Mouse (Mus musculus): ENCODE data around the gene Ptprm.

DNA sequence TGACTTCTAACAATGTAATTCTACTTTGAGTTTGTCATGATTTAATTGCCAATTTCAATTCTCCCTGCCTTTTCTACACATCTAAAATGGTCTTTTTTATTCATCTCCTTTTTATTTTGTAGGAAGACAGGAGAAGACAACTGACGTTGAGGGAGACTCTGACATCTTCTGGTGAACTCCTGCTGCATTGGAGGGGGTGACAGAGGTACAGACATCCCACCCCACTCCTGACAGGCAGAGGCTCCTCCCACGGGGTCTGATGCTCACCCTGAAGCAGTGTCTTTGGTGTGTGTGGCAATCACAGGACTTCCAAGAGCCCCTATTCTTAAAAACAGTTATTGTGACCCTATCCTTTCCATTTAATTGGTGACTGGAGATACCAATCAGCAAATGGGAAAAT is 589.8 kb downstream of the Ptprm start:
- TF ChIP-seq CTCF (IDR thresholded peaks at IDR 0.05; ENCODE audit: borderline replicate concordance, insufficient read depth, low read depth, low read length) (no peak), POLR2A (IDR thresholded peaks at IDR 0.05; ENCODE audit: borderline replicate concordance, insufficient read depth, low read length) (no peak)

Measured in cerebellum, adult 2 months (tissue).